Mouse (Mus musculus) urinary bladder, adult 2 months (tissue): ENCODE results near the gene Eef1akmt2. TPM values are rescaled to one million over a fixed set of nuclear protein-coding genes. Genes with fewer than 3 reads are reported as not detected.

ENCODE experiments used
- DNase-seq: peaks from one replicate; pipeline ENCODE4 v3.0.0; 2022; ENCODE audit warnings: low spot score
- polyA plus RNA-seq: library from polyadenylated mRNA; depleted of rRNA; stranded (reverse); fragments of >200 nt; gene quantifications from 2 replicates; pipeline ENCODE4 v1.2.3, GENCODE M21; 2012; rRNA removed

Gene Eef1akmt2
- polyA plus RNA-seq: 33.7 and 34.9 TPM in 2 replicates

- peak; percentile 75 for DNase-seq
Observed at GRCm38 (mm10) chr7:132852173-132852844, at the start of gene Eef1akmt2. TSS of gene Eef1akmt2 (minus strand) at chr7:132852673.

- DNase-seq: no peak
Observed at GRCm38 (mm10) chr7:132900826-132901531, 48.5 kb upstream of the Eef1akmt2 start.

GRCm38 (mm10) chr7:132898234-132898633, 45.8 kb upstream of the Eef1akmt2 start:
- DNase-seq: no peak

- no peak for DNase-seq
Observed at GRCm38 (mm10) chr7:132897258-132897657, 44.8 kb upstream of the Eef1akmt2 start.

GRCm38 (mm10) chr7:132896206-132896815, 43.8 kb upstream of the Eef1akmt2 start:
- DNase-seq: no peak

- no peak for DNase-seq
Observed at GRCm38 (mm10) chr7:132894841-132895555, 42.5 kb upstream of the Eef1akmt2 start.

- no peak for DNase-seq
Observed at GRCm38 (mm10) chr7:132893336-132893735, 40.9 kb upstream of the Eef1akmt2 start.

- no peak for DNase-seq
Observed at GRCm38 (mm10) chr7:132892806-132893205, 40.3 kb upstream of the Eef1akmt2 start.

- DNase-seq: no peak
Observed at GRCm38 (mm10) chr7:132892311-132892661, 39.8 kb upstream of the Eef1akmt2 start.

GRCm38 (mm10) chr7:132891561-132892310, 39.3 kb upstream of the Eef1akmt2 start:
- no peak for DNase-seq

GRCm38 (mm10) chr7:132890201-132890600, 37.7 kb upstream of the Eef1akmt2 start:
- DNase-seq: no peak

- DNase-seq: no peak
Observed at GRCm38 (mm10) chr7:132889691-132890090, 37.2 kb upstream of the Eef1akmt2 start.

- no peak for DNase-seq
Observed at GRCm38 (mm10) chr7:132888518-132889249, 36.2 kb upstream of the Eef1akmt2 start.

- DNase-seq: no peak
Observed at GRCm38 (mm10) chr7:132888052-132888451, 35.6 kb upstream of the Eef1akmt2 start.

GRCm38 (mm10) chr7:132887019-132887804, 34.7 kb upstream of the Eef1akmt2 start:
- DNase-seq: no peak

- no peak for DNase-seq
Observed at GRCm38 (mm10) chr7:132884031-132884430, 31.6 kb upstream of the Eef1akmt2 start.

- no peak for DNase-seq
Observed at GRCm38 (mm10) chr7:132882343-132882742, 29.9 kb upstream of the Eef1akmt2 start.

GRCm38 (mm10) chr7:132880276-132880675, 27.8 kb upstream of the Eef1akmt2 start:
- no peak for DNase-seq

- DNase-seq: no peak
Observed at GRCm38 (mm10) chr7:132875391-132876086, 23.1 kb upstream of the Eef1akmt2 start.
